Mouse (Mus musculus) CH12.LX (cell line): ENCODE measurements around the gene Agtpbp1.

Experiments used
- BHLHE40 ChIP-seq: IDR thresholded peaks from 2 replicates; pipeline ENCODE4 v1.6.1; 2011; ENCODE audit warnings: mild to moderate bottlenecking, low read depth, low read length, improper control_type of control experiment
- CTCF ChIP-seq, 2 experiments: IDR thresholded peaks in 1 of 2; conservative IDR thresholded peaks in 1 of 2; 2 replicates each; pipeline ENCODE4 v1.5.1; 2011 to 2012; ENCODE audit warnings: low read depth in 2 of 2, low read length in 2 of 2, improper control_type of control experiment in 1 of 2, inconsistent platforms in 1 of 2, mild to moderate bottlenecking in 1 of 2, moderate library complexity in 1 of 2
- EP300 ChIP-seq: IDR thresholded peaks from 2 replicates; pipeline ENCODE4 v1.6.1; 2011; ENCODE audit warnings: low read length, improper control_type of control experiment
- MYC ChIP-seq: IDR thresholded peaks from 2 replicates; pipeline ENCODE4 v1.6.1; 2011; ENCODE audit warnings: low read depth, mild to moderate bottlenecking, improper control_type of control experiment, low read length
- SMC3 ChIP-seq: IDR thresholded peaks from 2 replicates; pipeline ENCODE4 v1.6.1; 2011; ENCODE audit warnings: low read depth, low read length, improper control_type of control experiment
- USF1 ChIP-seq: IDR thresholded peaks from 2 replicates; pipeline ENCODE4 v1.6.1; 2014; ENCODE audit warnings: low read depth, mild to moderate bottlenecking, inconsistent platforms, low read length, improper control_type of control experiment

GRCm38 (mm10) chr13:59624903-59625302 lies 39.9 kb upstream of the Agtpbp1 start:
- peak; percentile 91 for TF ChIP-seq BHLHE40
- no peak for TF ChIP-seq SMC3
- peak; percentile 54 for TF ChIP-seq USF1
- no peak for TF ChIP-seq CTCF (conservative IDR thresholded peaks at IDR 0.05 in 1 of 2, IDR thresholded peaks at IDR 0.05 in 1 of 2; ENCODE audit: low read depth in 2 of 2, low read length in 2 of 2)
- peak; percentile 86 for TF ChIP-seq EP300
- peak; percentile 60; the same call in 1 of the 2 replicates for TF ChIP-seq MYC
